In genomic region chr1:100878065-100878464, GRCm38 (mm10) we compare ENCODE assay signal across 12 mouse cellular contexts.
"Had no signal": no experiment of that assay in that cellular context is flagged by ENCODE, and none has a peak within 500 bp of the region (broad histone marks: within the 10 kb centered on the region; RNA-seq: fewer than 3 reads in every experiment).

No protein-coding gene starts in this region.

- H3K9me3 ChIP-seq: limb, embryonic 13.5 days; midbrain, embryonic 12.5 days; neural tube, embryonic 15.5 days had no signal

- H3K4me2 ChIP-seq: limb, embryonic 13.5 days; midbrain, embryonic 12.5 days; neural tube, embryonic 15.5 days had no signal

- H3K4me3 ChIP-seq: limb, embryonic 13.5 days; midbrain, embryonic 12.5 days; myocyte; neural tube, embryonic 15.5 days had no signal

- H3K27ac ChIP-seq: limb, embryonic 13.5 days; liver, embryonic 14.5 days; midbrain, embryonic 12.5 days; neural tube, embryonic 15.5 days; stomach, postnatal 0 days had no signal

- H3K9ac ChIP-seq: limb, embryonic 13.5 days; liver, embryonic 14.5 days; midbrain, embryonic 12.5 days; neural tube, embryonic 15.5 days had no signal

- H3K4me1 ChIP-seq: limb, embryonic 13.5 days; neural tube, embryonic 15.5 days had no signal

- H3K36me3 ChIP-seq: limb, embryonic 13.5 days; midbrain, embryonic 12.5 days; neural tube, embryonic 15.5 days had no signal

- DNase-seq: kidney, postnatal 25 days; left cerebral cortex, postnatal 4 days; lung, adult 18-20 months; right cerebral cortex, adult 18-20 months; right cerebral cortex, postnatal 25 days; thymus, postnatal 14 days had no signal

- H3K27me3 ChIP-seq: limb, embryonic 13.5 days; midbrain, embryonic 12.5 days; neural tube, embryonic 15.5 days had no signal
